Mouse (Mus musculus) common myeloid progenitor, adult 5-6 weeks (primary cell): Measurements from ENCODE around the gene Esr1. TPM values are rescaled to one million over a fixed set of nuclear protein-coding genes. Genes with fewer than 3 reads are reported as not detected.

Experiments
- ATAC-seq: replicated peaks from 2 replicates; pipeline ENCODE4 v1.8.0; 2016; ENCODE audit warnings: low read depth, mild to moderate bottlenecking, moderate TSS enrichment, inconsistent platforms; ENCODE audit not compliant: poor library complexity, severe bottlenecking
- total RNA-seq: library from RNA; stranded (forward); fragments of 200-1000, 187-1606 nt; gene quantifications from 2 replicates; pipeline ENCODE4 v1.2.3, GENCODE M21; 2017

The Esr1 gene
- total RNA-seq, 1 experiment from 2014 or later: 11.3 TPM

DNA sequence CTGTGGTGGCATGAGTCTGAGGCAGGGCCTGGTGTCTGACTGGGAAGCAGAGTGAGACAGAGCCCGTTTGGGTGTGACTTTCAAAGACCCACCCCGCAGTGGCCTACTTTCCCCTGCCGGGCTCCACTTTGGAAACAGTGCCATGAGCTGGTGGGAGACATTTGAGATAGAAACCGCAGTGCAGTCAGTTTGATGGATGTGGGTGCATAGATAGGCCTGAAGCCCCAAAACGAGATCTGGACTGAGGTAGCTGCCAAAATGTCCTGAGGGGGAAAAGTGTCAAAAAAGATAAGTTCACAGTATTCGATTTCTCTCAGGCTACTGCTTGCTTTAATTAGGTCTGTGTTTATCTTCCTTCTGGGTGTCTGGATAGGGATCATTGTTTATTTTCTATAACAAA lies 169.5 kb downstream of the Esr1 start:
- peak; percentile 57 for ATAC-seq

DNA sequence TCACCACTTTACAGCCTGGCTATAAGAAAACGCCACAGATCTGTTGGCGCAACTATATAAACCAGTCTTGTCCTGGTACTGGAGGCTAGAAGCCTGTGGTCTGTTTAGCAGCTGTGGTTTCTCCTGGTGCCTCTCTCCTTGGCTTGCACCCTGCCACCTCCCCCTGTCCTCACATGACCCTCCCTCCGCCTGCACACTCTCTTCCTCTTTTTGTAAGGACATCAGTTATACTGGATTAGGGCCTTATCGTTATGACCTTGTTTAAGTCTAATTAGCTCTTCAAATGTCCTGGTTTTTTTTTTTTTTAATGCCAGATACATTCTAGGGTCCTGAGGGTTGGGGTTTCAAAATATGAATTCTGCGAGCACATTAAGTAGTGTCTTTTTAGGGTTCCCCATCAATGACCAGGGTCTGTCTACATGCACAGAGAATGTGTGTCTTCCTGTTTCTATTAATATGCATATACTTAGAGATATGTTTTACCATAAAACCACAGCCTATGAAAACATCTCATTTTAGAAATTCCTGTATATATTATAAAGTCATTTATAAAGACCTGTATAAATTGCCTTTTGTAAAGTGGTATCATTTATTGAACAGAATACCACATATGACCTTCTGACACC lies 175.7 kb downstream of the Esr1 start:
- ATAC-seq: peak; percentile 100

DNA sequence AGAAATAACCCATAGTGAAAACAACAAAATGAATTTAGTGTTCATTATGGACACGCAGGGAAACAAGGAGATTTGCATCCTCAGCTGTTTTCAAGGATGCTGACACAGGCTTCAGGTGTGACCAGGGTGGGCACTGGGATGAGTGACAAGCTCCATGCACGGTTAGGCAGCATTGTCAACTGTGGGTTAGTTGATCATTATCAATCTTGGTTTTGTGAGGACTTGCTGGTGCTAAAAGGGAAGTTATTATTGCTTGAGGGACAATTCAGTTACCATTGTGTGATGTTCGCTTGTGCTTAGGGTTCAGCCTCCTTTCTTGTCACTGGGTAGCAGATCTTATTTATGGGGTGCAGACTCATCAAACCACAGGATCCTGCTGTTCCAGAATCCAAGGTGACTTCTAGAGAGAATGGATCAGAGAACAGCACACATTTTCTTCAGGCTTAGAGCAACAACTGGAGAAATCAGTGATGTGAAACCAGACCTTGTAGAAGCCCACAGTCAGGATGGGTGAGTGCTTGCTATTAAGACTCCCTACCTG lies 186.9 kb downstream of the Esr1 start:
- peak; percentile 39; the same call in 1 of the 2 replicates for ATAC-seq

DNA sequence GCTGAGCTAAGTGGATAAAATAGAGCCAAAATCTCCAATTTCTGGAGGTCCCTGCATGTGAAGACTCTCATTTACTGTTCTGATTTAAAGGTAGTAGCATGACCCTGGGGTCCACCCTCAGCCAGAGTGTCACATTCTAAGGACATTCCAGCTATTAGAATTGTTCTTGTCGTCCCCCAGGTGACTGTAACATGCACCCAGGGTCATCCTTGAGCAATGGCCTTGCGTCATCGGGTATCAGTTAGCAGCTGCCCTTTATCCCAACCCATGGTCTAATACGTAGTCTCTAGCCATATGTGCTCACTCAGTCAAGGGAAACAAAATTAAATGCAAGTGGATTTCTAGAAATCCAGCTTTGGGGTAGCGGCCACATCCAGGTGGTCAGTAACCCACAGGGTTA lies 213.0 kb downstream of the Esr1 start:
- ATAC-seq: no peak

DNA sequence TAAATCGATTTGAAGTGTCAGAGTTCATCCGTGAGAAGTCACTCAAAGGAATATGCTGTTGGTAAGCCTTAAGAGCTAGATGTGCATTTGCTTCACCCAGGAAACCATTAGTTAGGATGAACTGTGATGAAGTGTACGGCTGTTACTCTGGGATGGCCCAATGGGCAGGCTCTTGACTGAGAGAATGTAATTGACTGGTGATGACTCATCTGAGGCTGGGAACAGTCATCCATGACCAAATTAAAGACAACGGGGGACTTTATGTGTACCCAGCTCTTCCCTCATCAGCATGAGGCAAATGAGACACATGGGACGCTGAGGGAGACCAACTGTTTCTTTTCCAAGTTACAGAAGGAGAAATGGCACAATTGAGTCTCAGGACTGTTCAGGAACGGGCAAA lies 219.2 kb downstream of the Esr1 start:
- ATAC-seq: no peak

DNA sequence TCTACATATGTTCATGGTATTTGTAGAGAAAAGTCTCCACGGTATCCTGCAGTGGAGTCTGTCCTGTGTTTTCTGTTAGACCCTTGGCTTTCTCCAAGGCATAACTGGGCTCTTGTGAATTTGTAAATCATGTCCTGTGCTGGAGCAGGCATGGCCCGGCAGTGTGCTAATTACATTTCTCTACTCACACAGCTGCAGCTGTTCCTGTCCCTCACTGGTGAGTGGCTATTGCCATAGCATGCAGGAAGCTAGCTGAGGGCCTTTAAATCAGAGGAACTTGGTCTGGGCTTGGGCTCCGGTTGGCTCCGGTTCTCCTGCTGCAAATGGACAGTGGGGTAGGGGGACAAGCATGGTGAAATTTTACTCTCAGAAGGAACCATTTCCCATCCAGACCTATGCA lies 226.7 kb downstream of the Esr1 start:
- ATAC-seq: no peak

DNA sequence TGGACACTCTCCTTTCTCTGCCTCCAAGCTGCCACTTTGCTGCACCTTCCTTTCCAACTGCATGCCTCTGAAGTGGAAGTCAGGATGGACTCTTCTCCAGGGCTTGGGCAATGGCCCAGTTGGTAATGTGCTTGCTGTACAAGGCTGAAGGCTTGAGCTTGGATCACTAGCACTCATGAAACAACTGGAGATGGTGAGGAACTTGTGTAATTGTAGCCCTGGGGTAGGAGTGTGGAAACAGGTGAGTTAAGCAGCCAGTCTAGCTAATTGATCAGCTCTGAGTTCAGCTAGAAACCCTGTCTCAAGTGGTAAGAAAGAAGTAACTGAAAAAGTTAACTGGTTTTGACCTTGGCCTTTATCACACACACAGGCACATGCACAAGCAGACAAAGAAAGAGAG lies 229.6 kb downstream of the Esr1 start:
- ATAC-seq: no peak

DNA sequence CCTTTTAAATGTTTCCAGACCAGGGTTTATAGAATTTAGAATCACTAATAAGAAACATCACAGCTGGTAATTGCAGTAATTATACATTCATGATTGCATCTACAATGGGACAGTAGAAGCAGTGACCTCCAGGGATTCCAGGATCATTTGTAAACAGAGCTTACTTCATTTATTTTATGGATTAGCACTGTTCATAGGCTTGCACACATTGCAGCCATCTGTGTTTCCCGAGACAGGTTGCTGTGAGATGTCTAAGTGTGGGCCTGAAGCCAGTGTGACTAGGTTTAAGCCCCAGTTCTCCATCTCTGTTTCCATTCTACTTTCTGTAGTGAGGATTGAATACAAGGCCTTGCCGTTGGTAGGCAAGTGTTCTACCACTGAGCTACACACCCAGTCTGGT lies 236.1 kb downstream of the Esr1 start:
- no peak for ATAC-seq

DNA sequence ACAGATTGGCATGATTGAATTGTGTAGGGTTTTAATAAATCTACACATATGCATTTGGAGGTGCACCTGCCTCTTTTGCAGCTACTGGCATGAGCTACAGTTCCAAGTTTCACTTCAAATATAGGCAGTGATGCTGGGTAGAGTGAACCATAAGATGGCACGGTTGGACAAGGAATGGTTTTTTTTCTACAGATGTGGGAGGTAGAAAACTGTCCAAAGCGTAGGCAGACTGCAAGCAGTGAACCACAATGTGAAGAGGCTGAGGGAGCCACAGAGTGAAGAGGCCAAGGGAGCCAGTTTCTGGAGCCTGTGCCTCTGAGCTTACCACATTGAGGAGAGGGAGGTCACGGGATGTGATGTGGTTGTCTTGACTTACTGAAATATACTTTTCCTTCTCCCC lies 238.5 kb downstream of the Esr1 start:
- no peak for ATAC-seq

DNA sequence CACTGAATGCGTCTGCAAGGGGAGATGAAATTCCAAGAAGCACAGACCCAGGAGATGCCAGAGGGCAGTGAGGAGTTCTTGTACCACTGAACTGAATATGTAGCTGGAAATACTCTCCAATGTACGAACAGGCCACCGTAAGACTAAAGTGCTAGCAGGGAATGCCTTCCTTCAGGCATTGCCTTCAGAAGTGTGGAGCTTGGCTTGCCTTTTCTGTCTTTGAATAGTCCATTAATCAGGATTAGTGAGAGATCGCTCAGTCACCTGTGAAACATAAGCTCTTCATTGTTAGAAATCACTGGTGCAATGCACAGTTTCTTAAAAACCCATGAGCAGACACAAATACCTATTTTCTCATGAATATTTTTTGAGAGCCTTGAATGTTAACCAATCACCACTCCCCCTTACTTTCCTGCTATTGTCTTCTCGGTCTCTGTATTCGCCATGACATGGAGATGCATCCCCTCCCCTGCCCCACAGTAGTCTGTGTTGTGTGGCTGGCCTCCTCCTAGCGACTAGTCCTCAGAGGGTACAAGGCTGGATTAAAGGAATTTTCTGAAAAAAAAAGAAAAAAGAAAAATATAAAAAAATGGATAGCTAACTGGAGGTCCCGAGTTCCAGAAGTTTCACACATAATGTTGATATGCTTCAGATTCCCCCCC lies 263.8 kb downstream of the Esr1 start:
- no peak for ATAC-seq

DNA sequence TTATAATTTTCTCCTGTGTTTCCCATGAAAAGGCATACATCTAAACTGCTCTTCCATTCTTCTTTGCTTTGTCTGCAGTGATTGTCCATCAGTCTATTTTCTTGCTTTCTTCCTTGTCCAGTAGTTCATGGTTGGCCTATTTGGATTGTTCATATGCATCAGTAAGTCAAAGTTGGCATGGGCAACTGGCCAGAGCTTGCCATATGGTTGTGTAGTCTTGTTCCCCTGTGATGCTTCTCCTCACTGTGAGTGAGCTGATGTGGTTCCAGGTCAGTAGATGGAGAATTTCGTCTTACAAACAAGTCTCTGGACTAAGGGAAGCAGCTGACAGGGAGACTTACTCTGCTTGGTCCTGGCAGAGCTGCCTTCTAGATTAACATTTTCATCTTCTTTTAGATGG lies 270.0 kb downstream of the Esr1 start:
- ATAC-seq: no peak

DNA sequence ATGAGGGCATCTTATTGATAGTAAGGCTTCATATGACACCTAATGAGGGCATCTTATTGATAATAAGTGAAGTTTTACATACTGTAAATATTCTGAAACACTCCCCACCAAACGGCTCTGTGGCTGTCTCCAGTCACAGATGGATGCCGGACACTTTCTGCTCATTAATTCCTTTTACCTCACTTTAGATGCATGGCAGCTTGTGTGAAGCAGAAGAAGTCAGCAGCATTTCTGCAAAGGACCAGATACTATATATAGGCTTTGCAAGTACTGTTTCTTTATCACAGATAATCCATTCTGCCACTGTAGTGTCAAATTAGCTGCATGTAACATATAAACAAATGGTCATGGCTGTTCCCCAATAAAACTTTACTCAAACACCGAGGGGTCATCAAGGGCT lies 274.1 kb downstream of the Esr1 start:
- ATAC-seq: no peak

DNA sequence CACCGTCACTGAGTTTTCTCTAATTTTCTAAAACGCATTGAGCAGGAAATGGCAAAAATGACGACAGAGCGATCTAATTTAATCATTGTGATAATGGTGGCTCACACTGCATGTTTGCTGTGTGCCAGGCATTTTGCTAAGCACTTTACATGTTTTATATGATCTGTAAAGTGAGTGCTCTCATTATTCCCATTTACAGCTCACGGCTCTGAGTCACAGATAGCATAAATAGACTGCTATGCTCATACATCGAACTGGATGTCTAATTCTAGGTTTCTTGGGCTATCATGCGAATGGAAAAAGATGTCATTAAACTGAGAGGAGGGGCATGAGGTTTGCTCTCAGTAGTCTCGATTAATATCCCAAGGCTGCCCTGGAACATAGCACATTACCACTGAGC lies 274.6 kb downstream of the Esr1 start:
- no peak for ATAC-seq

DNA sequence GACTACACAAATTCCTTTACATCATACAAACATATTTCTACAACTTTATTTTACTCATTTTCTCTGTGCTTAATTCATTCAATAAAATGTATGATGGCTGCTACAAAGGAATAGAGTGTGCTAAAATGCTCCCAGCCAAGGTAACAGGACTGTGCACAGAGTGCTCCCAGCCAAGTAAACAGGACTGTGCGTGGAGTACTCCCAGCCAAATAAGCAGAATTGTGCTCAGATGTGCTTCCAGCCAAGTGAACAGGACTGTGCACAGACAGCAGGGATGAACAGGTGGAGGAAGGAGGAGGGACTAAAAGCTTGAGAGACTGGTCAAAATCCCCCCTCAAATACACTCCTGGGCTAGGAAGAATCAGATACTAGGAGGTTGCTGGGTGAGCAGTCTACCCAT lies 282.1 kb downstream of the Esr1 start:
- no peak for ATAC-seq

DNA sequence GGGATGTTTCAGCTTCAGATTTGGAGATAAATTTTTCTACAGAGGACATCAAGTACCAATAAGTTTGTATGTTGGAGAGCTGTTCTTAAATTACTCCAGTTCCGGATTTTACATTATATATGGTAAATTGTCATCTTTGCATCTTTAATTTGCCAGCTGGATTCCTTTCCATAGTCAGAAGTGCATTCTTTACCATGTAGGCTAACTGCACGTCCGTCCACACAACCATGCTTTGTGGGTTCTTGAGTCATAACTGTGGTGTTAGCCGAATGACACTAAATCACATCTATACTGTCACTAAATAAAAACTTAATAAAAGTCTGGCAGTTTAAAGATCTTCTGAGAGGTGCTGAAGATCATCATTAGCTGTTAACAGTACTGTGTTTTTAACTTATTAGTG lies 286.4 kb downstream of the Esr1 start:
- ATAC-seq: no peak

DNA sequence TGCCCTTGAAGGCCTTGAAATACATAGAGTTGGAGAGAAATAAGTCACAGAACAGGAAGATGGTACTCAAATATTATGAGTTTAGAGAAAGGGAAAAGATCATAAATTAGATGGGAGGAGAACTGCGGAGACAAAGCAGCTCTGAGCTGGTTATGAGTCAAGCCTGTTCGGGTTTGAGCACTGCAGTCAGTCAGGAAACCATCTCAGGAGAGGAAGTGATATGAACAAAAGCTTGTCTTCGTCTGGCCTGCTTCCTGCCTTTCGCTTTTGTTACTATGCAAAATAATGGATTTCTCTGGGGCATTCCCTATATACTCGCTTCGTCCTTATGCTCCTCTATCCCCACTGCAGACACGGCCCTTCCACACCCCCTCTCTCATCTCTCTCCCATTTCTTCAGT lies 288.9 kb downstream of the Esr1 start:
- 0 out of 2 replicates have a peak, but pooled peaks have one; percentile 45 for ATAC-seq

DNA sequence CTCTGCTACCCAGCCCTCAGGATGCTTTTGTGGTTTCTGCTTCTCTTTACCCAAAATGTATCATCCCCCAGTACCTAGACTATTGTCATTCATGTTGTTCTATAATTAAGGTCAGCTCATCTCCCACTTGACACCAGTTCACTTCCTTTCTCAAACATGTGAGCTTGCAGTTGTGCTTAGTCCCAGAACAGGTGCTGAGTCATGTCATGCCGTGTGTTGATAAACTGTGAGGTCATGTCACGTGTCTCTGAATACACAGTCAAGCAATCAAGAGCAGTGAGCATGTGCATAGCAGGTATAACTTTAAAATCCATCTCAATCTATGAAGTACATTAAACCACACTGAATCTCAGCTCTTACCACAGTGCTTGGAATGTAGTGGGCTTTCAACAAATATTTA lies 297.9 kb downstream of the Esr1 start:
- ATAC-seq: peak; percentile 68

DNA sequence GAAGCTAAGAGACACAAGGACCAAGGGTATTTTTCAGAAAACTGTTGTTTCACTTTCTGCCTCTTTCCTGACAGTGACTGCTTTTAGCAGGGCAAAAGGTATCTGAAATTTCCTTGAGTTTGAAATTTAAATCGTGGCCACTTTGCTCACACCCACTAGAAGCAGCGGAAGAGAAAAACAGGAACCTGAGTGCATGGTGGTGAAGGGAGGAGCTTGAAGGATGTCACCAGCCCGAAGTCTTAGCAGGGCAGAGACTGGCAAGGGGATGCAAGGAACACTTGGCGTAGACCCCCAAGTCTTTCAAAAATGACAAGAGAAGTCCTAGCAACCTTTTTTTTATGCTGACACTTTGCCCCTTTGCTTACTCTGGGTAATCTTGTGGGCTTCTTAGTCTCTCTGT lies 299.1 kb downstream of the Esr1 start:
- ATAC-seq: peak; percentile 97

DNA sequence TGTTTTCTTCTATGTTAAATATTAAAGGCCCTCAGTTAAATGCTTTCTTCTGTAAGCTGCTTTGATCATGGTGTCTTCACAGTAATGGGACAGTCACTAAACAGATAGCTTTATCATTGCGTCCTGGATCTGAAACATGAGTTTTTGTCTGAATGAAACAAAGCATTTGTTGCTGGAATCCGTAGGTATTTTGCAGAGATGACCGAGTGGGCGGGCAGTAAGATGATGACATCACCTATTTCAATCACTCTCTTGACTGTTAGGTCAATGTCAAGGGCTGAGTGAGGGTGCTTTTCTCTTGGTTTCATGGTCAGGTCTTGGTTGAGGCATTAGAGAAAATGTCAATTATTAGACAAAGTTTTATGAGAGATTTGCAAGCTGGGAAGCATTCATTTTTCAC lies 307.7 kb downstream of the Esr1 start:
- no peak for ATAC-seq

DNA sequence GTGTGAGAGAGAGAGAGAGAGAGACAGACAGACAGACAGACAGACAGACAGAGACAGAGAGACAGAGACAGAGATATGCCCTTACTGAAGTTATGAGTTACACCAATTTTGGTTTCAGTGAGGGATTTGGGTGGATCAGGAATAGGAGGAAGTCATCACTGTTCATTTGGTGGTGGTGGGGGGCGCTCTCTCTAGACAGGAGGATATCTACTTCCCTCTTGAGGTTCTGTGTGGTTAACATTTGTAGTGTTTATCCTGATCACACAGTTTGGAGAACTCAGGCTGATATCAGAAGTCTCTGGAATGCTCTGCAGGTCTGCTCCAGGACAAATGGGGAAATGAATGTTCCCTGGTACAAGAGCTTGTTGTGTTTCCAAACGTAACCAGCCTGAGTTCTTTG lies 312.2 kb downstream of the Esr1 start:
- peak; percentile 81 for ATAC-seq

DNA sequence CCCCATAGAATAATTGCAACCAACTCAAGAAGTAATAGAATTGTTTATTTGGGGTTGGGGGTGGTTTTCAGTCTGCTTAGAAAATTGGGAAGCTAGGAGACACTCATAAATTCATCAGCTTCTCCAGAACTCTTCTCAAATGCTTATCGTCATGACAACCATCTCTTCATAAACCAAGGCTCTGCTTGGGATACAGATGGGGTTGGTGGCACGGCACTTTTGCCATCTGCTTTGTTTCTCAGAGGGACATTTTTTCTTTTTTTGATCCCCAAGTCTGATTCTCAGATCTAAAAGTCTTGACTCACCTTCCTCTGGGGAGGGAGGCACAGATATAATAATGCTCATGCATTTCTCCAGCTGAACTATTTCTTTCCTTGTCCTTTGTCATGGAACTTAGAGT lies 313.0 kb downstream of the Esr1 start:
- no peak for ATAC-seq

DNA sequence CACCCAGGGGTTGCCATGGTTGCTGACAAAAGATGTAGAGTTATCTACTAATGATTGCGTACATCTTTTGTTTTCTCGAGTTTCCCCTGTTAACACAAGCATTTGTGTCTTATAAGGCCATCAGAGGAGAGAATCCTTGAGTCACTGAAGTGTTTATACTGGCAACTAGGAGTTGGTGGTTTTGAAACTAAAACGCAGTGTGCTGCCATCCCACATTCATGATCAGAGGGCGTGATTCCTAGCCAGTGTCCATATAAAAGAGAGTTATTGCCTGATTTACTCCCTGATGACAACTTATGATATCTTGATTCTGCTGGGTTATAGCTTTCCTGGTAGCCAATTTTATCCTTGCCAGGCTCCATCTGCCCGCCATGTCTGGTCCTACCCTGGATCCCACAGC lies 331.8 kb downstream of the Esr1 start:
- ATAC-seq: no peak
